Mouse (Mus musculus): ENCODE measurements at regions not wholly inside any gene's neighbourhood (a gene's known extent, or its start where the extent isn't known, plus 50 kb on each side); places are given as distances from the start of the nearest gene placed in this dataset.

- Histone ChIP-seq H3K9me3 (replicated peaks) (no peaks in the 10 kb centered on the region), H3K36me3 (no peaks in the 10 kb centered on the region), H3K27ac (no peak overlapping the region), H3K4me3 (no peak overlapping the region), H3K27me3 (ENCODE audit: low read depth, poor library complexity, severe bottlenecking) (0 out of 2 replicates have a peak, but pooled peaks cover 3% of the 10 kb centered on the region), H3K4me1 (peaks cover 18% of the 10 kb centered on the region)
- DNase-seq (ENCODE audit: low spot score), result no peak
- WGBS, result 38% methylated on average over 8 of the region's 8 CpGs
Measured at GRCm38 (mm10) chr11:114379411-114379824, 288.9 kb upstream of the Rpl38 start.

- 0 out of 2 replicates have a peak, but pooled peaks cover 3% of the 10 kb centered on the region for H3K27me3 ChIP-seq (ENCODE audit: low read depth, poor library complexity, severe bottlenecking)
- H3K27ac ChIP-seq, result no peak overlapping the region
- WGBS, result 42% methylated on average over 14 of the region's 14 CpGs
- no peaks in the 10 kb centered on the region for H3K36me3 ChIP-seq
- H3K9me3 ChIP-seq (replicated peaks), result no peaks in the 10 kb centered on the region
- peaks cover 13% of the 10 kb centered on the region for H3K4me1 ChIP-seq
- no peak overlapping the region for H3K4me3 ChIP-seq
- DNase-seq (ENCODE audit: low spot score), result no peak
Measured at GRCm38 (mm10) chr11:114375921-114376320, 292.4 kb upstream of the Rpl38 start.

DNA sequence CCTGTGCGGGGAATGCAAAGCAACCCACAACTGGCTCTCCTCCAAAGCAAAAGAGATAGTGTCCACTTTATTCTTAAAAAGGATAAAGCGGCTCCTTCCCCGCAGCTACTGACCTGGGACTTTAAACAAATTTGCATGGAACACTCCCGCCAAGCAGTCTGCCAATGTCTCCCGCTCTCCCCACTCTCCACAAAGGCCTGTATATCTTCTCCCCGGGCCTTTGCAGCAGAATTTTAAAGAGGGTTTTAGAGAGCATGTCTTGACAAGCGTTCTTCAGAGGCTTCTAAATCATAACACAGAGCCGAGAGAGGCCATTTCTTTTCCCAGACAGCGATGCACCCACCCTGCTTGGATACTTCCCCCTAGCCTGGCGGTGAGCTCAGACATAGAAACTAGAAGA lies 297.6 kb upstream of the Rpl38 start:
- H3K27ac ChIP-seq, result no peak overlapping the region
- WGBS, result 59% methylated on average over 10 of the region's 10 CpGs
- DNase-seq (ENCODE audit: low spot score), result no peak

DNA sequence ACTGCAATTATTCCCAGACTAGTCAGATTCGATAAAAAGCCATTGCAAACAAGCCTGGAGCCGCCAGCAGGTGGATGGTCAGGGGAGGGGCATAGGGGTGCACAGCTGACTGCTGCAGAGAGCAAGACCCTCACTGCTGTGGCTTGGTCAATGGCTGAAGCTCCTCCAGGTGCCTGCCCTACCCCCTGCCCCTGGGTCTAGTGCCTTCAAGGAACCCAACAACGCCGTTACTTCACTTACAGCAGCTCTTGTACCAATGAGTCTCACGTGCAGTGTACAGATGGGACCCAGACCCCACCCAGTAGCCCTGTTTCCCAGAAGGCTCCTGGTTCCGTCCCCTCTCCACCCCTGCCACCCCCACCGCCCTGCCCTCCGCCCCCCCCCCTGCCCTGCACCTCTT lies 300.5 kb upstream of the Rpl38 start:
- no peaks in the 10 kb centered on the region for H3K9me3 ChIP-seq (replicated peaks)
- no peaks in the 10 kb centered on the region for H3K27me3 ChIP-seq (ENCODE audit: low read depth, poor library complexity, severe bottlenecking)
- H3K27ac ChIP-seq, result no peak overlapping the region
- DNase-seq (ENCODE audit: low spot score), result no peak
- 87% methylated on average over 8 of the region's 8 CpGs for WGBS
- peaks cover 10% of the 10 kb centered on the region; the same call in 1 of the 2 replicates for H3K4me1 ChIP-seq
- no peak overlapping the region for H3K4me3 ChIP-seq
- H3K36me3 ChIP-seq, result no peaks in the 10 kb centered on the region

More for the DNA sequence above, 297.6 kb upstream of the Rpl38 start:
- no peaks in the 10 kb centered on the region for H3K36me3 ChIP-seq
- peaks cover 10% of the 10 kb centered on the region; the same call in 1 of the 2 replicates for H3K4me1 ChIP-seq
- no peaks in the 10 kb centered on the region for H3K9me3 ChIP-seq (replicated peaks)
- H3K27me3 ChIP-seq (ENCODE audit: low read depth, poor library complexity, severe bottlenecking), result no peaks in the 10 kb centered on the region
- no peak overlapping the region for H3K4me3 ChIP-seq

- no peaks in the 10 kb centered on the region for H3K36me3 ChIP-seq
- H3K4me3 ChIP-seq, result no peak overlapping the region
- DNase-seq (ENCODE audit: low spot score), result no peak
- H3K9me3 ChIP-seq (replicated peaks), result no peaks in the 10 kb centered on the region
- 76% methylated on average over 8 of the region's 8 CpGs for WGBS
- no peaks in the 10 kb centered on the region for H3K4me1 ChIP-seq
- H3K27me3 ChIP-seq (ENCODE audit: low read depth, poor library complexity, severe bottlenecking), result no peaks in the 10 kb centered on the region
- H3K27ac ChIP-seq, result no peak overlapping the region
Measured at GRCm38 (mm10) chr11:114360946-114361345, 294.1 kb upstream of the Sdk2 start.

DNA sequence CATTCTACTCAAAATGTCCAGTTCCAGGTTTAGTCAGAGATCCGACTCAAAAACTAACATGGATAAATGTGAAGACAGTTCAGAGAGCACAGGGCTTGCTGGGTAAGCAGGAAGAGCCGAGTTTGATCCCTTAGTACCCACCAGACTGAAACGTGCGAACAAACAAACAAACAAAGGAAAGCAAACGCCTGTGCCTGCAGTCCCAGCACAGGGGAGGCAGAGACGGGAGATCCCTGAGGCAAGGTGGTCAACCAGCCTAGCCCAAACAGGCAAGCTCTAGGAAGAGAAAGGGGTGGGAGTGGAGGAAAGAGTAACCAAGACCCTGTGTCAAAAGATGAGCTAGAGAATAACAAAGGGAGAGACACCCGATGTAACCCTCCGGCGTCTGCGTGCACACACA lies 293.5 kb upstream of the Sdk2 start:
- Histone ChIP-seq H3K27me3 (ENCODE audit: low read depth, poor library complexity, severe bottlenecking) (no peaks in the 10 kb centered on the region), H3K36me3 (no peaks in the 10 kb centered on the region), H3K9me3 (replicated peaks) (no peaks in the 10 kb centered on the region), H3K4me1 (no peaks in the 10 kb centered on the region), H3K27ac (no peak overlapping the region), H3K4me3 (no peak overlapping the region)
- no peak for DNase-seq (ENCODE audit: low spot score)
- 88% methylated on average over 10 of the region's 10 CpGs for WGBS

DNA sequence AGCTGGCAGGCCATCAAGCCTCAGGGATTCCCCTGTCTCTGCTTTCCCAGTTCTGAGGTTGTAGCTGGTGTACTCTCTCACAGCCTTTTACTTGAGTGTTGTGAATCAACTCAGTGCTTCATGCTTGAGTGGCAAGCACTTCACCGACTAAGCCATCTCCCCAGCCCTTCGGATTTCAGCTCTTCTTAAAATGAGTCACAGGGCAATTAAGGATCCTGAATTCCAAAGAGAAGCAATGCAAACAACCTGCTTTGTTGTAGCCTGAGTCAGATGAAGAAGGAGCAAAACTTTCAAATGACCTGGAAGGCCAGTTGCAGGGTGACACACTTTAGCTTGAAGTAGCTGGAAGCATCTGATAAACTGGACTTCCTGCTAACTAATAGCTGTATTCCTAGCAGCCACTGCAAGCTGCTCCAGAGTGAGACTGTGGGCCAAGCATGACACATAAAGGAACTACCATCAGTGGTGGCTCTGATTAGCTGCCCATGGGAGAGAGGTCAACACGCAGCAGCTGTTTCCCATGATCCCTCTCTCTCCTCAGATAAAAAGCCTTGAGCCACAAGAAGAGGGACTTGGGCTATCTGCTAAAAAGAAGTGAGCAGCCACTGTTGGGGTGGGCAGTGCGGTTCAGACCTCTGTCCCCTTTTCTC lies 285.4 kb upstream of the Sdk2 start:
- no peak overlapping the region for H3K4me3 ChIP-seq
- DNase-seq (ENCODE audit: low spot score), result no peak
- H3K4me1 ChIP-seq, result no peaks in the 10 kb centered on the region
- H3K36me3 ChIP-seq, result no peaks in the 10 kb centered on the region
- no peaks in the 10 kb centered on the region for H3K27me3 ChIP-seq (ENCODE audit: low read depth, poor library complexity, severe bottlenecking)
- H3K27ac ChIP-seq, result no peak overlapping the region
- H3K9me3 ChIP-seq (replicated peaks), result no peaks in the 10 kb centered on the region
- 69% methylated on average over 4 of the region's 4 CpGs for WGBS

DNA sequence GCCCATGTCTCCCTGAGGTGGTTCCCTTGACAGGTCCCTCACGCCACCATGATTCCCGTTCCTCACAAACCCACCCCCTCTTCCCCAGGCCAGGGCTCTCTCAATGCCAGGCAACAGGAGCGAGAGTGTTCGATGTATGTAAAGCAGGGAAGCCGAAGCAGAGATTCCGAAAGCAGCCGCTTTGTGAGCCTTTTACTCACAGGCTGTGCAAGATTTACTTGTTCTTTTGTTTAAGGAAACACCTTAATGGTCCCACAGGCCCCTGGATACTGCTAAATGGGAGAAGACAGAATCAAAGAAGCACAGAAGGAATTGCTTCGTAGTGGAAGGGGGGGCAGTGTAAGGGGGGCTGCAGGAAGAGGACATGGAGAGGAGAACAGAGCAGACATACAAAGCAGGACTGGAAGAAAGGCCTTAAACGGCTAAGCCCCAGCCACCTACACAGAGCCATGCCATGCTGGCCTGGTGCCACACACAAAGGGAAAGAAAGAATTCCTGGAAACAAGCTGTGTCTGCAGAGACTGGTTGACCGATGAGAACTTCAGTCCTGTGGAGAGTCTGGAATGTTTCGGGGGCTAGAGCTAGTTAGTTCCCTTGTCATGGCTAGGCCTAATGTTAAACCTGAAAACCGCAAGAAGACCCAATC lies 270.1 kb upstream of the Sdk2 start:
- H3K27ac ChIP-seq, result 0 out of 2 replicates have a peak overlapping the region, but pooled peaks have one; percentile 31
- 84% methylated on average over 12 of the region's 12 CpGs for WGBS

DNA sequence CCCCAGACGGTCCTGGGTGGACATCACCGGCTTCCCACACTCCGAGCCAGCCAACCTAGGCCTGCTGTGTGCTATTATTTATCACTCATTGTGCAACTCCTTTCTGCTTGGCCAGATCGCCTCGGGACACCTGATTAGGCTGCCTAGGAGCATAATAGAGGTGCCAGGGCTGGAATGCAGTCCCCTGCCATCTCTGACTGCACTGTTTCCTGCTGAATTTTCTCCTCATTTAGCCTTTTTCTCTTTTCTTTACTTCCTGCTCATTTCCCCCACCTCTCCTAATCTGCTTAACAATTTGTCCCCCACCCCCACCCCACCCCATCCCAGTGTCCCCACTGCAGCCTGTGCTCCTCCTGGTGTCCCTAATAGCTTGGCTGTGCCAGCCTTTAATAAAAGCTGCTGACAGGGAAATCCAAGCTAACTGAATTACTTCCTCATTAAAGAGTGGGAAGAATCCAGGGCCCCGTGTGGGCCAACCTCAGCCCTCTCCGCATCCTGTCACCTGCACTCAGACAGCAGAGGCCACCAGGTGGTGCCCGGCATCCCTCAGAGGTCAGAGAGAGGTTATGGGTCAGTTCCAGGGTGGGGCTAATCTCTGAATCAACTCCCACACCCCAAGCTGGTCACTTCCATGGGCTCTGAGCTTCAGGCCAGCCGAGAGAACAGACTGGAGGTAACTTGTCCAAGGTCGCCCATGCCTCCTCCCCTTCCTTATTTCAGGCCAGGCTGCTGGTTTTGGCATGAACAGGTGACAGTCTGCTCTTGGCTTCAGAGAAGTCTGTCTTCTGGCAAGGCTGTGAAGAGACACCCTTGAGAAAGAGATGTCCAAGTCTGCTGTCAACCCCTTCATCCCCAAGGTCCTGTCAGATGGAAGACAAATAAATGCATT lies 269.3 kb upstream of the Sdk2 start:
- Histone ChIP-seq H3K27me3 (ENCODE audit: low read depth, poor library complexity, severe bottlenecking) (no peaks in the 10 kb centered on the region), H3K9me3 (replicated peaks) (no peaks in the 10 kb centered on the region), H3K4me3 (no peak overlapping the region), H3K36me3 (no peaks in the 10 kb centered on the region), H3K27ac (0 out of 2 replicates have a peak overlapping the region, but pooled peaks have one; percentile 31), H3K4me1 (peaks cover 19% of the 10 kb centered on the region)
- no peak for DNase-seq (ENCODE audit: low spot score)
- 49% methylated on average over 10 of the region's 10 CpGs for WGBS

More for the DNA sequence above, 270.1 kb upstream of the Sdk2 start:
- Histone ChIP-seq H3K4me3 (no peak overlapping the region), H3K36me3 (no peaks in the 10 kb centered on the region), H3K4me1 (peaks cover 19% of the 10 kb centered on the region), H3K9me3 (replicated peaks) (no peaks in the 10 kb centered on the region), H3K27me3 (ENCODE audit: low read depth, poor library complexity, severe bottlenecking) (no peaks in the 10 kb centered on the region)
- no peak for DNase-seq (ENCODE audit: low spot score)

- Histone ChIP-seq H3K4me3 (no peak overlapping the region), H3K4me1 (peaks cover 10% of the 10 kb centered on the region), H3K27me3 (ENCODE audit: low read depth, poor library complexity, severe bottlenecking) (no peaks in the 10 kb centered on the region), H3K36me3 (no peaks in the 10 kb centered on the region), H3K9me3 (replicated peaks) (no peaks in the 10 kb centered on the region), H3K27ac (no peak overlapping the region)
- DNase-seq (ENCODE audit: low spot score), result no peak
- 73% methylated on average over 5 of the region's 5 CpGs for WGBS
Measured at GRCm38 (mm10) chr11:114331579-114332150, 264.8 kb upstream of the Sdk2 start.

DNA sequence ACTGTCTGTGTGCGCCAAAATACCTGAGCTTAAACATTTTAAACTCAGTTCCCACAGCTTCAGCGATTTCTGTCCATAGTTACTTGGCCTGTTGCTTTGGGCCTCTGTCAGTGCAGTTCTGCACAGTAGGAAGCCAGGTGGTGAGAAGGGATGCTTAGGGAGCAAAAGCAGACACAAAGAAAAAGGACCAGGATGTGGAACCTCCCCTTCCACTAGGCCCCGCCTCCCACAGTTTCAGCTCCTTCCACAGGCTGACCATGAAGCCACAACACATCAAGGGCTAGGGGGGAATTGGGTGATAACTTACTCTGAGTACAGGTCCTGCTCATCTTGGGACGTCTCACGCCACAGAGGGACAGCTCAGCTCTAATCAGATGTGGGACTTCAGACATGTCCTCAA lies 263.5 kb upstream of the Sdk2 start:
- Histone ChIP-seq H3K36me3 (no peaks in the 10 kb centered on the region), H3K4me3 (no peak overlapping the region), H3K9me3 (replicated peaks) (no peaks in the 10 kb centered on the region), H3K27ac (no peak overlapping the region), H3K4me1 (no peaks in the 10 kb centered on the region), H3K27me3 (ENCODE audit: low read depth, poor library complexity, severe bottlenecking) (no peaks in the 10 kb centered on the region)
- WGBS, result 87% methylated on average over 5 of the region's 5 CpGs
- no peak for DNase-seq (ENCODE audit: low spot score)

DNA sequence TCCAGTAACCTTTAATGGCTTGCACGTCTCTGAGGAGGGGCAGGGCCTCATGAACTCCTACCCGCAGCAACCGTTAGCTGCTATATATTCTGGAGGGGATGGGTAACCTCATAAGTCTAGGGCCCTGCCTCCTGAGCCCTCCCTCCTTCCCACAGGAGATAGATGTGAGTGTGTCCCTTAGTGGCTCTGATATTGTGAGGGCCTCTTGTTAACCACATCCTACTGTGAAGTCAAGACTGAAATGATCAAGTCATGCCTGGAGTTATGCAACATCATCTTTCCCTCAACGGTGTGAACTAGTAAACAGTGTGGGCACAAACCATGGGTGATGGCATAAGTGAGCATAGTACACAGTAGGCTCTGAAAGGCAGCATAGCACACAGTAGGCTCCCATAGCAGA lies 255.8 kb upstream of the Sdk2 start:
- DNase-seq (ENCODE audit: low spot score), result no peak
- Histone ChIP-seq H3K4me1 (peaks cover 5% of the 10 kb centered on the region), H3K27ac (no peak overlapping the region), H3K27me3 (ENCODE audit: low read depth, poor library complexity, severe bottlenecking) (no peaks in the 10 kb centered on the region), H3K9me3 (replicated peaks) (no peaks in the 10 kb centered on the region), H3K36me3 (no peaks in the 10 kb centered on the region), H3K4me3 (no peak overlapping the region)
- WGBS, result 88% methylated on average over 4 of the region's 4 CpGs
